Mouse (Mus musculus): ENCODE measurements at regions not wholly inside any gene's neighbourhood (a gene's known extent, or its start where the extent isn't known, plus 50 kb on each side); places are given as distances from the start of the nearest gene placed in this dataset.

GRCm38 (mm10) chr6:93232636-93233035, 289.3 kb upstream of the Adamts9 start:
- TF ChIP-seq CTCF (IDR thresholded peaks at IDR 0.05; ENCODE audit: borderline replicate concordance, insufficient read depth, low read depth, low read length) (no peak), POLR2A (IDR thresholded peaks at IDR 0.05; ENCODE audit: borderline replicate concordance, insufficient read depth, low read length) (no peak)

All from cerebellum, adult 2 months (tissue).